Mouse (Mus musculus): Measurements from ENCODE around the gene Crybg3.

- no peak for TF ChIP-seq CTCF (IDR thresholded peaks at IDR 0.05; ENCODE audit: low read depth)
- TF ChIP-seq EP300 (optimal IDR thresholded peaks at IDR 0.05): no peak
Measured at GRCm38 (mm10) chr16:59597256-59597655, 3.5 kb downstream of the Crybg3 start.
